Mouse (Mus musculus) left cerebral cortex, postnatal 4 days (tissue): Measurements from ENCODE around the gene Fbxo2. TPM values are rescaled to one million over a fixed set of nuclear protein-coding genes. Genes with fewer than 3 reads are reported as not detected.
"Not testable (repeated sequence)": the region's sequence is repeated elsewhere in the genome, so short reads cannot be mapped to it uniquely, and the experiment has no call there.

Experiments used
- DNase-seq: peaks from one replicate; pipeline ENCODE4 v3.0.0-alpha.2; 2022
- intact Hi-C: fragments of 180-260 bp; cut with DNase I; formaldehyde crosslinking; loops from one replicate; pipeline ENCODE4 v1.15.1; 2025
- total RNA-seq, 2 experiments: library from RNA; stranded (reverse); gene quantifications; 2 replicates each; pipeline ENCODE4 v1.2.3; 2021

The Fbxo2 gene
- 10 to 100 TPM; 10.7 to 13.4 TPM for total RNA-seq

GRCm38 (mm10) chr4:148160436-148161390 is at the start of gene Fbxo2, which contains the start of gene Fbxo44:
Gene Fbxo2 (plus strand): TSS chr4:148160621.
Gene Fbxo44 (minus strand): TSS chr4:148160482.
- peak; percentile 48 for DNase-seq
- intact Hi-C loops, result no loop called here

DNA sequence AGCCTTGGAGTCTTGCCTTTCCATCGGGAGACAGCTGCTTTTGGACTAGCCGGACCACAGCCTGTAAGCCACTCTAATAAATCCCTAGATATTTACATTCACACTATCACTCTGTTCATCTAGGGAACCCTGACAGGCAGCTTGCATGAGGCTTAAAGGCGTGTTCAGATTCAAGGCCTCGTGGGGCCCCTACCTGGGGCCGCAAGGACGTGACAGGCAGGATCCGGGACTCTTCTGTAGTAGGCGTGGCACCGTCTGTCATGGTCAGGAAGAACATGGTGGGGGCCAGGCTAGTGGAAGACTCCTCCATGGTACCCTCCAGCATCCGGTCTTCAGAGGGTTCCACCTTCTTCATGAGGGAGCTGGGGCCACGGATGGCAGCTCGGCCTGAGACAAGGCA is 47.9 kb upstream of the Fbxo2 start:
- no peak for DNase-seq
- intact Hi-C loops, result no loop called here

DNA sequence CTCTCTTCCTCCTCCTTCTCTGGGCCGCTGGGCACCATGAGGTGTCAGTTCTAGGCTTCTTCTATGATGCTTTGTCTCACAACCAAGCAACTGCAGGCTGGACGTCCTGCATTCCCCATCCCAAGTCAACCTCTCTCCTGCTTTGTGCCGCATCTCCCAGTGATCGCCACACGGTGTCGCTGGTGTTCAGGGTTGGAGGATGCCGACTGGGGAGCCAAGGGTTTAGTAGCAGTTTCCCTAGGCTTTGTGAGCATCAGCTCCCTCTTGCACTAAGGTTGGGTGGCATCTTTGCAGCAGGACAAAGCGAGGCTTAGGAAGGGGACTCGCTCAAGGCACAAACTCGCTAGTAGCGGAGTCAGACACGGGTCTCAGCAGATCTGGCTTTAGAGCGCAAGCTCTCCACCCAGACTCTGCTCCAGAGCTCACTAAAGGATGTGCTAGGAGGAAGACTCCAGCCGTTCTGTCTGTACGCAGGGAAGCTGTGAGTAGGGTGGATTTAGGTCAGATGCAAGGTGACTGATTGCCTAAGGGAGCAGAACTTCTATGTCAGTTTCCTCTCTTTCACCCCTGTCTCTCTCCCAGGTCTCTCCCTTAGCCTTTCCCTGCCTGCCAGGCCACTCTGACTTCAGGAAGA is 45.5 kb upstream of the Fbxo2 start:
- peak; percentile 90 for DNase-seq
- intact Hi-C loops, result loop anchor here (2.0 to 5.0 kb wide), 2 partner anchors 37 to 50 kb away; partner anchors contain the start of gene Fbxo6

DNA sequence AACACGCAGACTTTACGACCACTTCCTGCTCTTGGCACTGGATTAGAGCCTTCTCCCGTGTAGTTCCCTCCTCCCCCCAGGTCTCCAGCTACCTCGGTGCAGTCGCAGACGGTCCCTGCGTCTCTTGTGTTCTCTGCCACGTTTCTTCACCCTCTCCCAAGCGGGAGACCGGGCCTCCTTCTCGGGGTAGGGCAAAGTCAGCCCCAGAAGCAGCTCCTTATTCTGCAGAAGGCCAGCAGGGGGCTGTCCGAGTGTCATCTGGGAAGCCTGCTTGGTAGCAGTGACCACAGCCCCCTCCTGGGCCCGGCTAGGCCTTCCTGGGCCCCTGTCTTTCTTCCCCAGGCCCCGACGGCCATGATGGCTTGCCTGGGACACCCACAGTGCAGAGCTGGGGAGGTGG is 45.0 kb upstream of the Fbxo2 start:
- intact Hi-C loops, result loop anchor here (2.0 to 5.0 kb wide), 2 partner anchors 37 to 49 kb away; partner anchors contain the start of gene Fbxo6
- no peak for DNase-seq

- DNase-seq, result no peak
- intact Hi-C loops, result loop anchor here (5.0 kb wide), 1 partner anchor 36 kb away; the partner anchor contains the start of gene Fbxo6
These were observed 43.8 kb upstream of the Fbxo2 start for GRCm38 (mm10) chr4:148116657-148117056.

DNA sequence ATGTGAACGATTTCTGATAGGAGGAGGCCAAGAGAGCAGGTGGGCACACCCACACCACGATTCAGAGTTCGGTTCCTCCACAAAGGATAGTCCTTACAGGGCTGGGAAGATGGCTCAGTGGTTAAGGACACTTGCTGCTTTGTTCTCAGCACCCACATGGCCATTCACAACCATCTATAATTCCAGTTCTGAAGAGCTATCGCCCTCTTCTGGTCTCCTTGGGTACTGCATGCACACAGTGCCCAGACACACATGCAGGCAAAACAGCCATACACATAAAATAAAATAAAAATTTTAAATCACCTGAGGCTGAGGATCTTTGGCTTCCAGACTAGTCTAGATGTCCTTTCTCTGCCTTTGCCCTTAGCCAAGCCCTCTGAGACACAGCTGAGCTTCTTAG is 43.0 kb upstream of the Fbxo2 start:
- DNase-seq, result no peak
- intact Hi-C loops, result loop anchor here (5.0 kb wide), 1 partner anchor 35 kb away; the partner anchor contains the start of gene Fbxo6

- intact Hi-C loops, result loop anchor here (5.0 kb wide), 1 partner anchor 33 kb away; the partner anchor contains the start of gene Fbxo6
- DNase-seq, result not testable (repeated sequence)
These were observed 40.8 kb upstream of the Fbxo2 start for GRCm38 (mm10) chr4:148119578-148119977.

GRCm38 (mm10) chr4:148120555-148120954 is 39.9 kb upstream of the Fbxo2 start:
- intact Hi-C loops, result no loop called here

GRCm38 (mm10) chr4:148121362-148121761 is 39.1 kb upstream of the Fbxo2 start:
- intact Hi-C loops, result no loop called here
- peak; percentile 98 for DNase-seq

More at GRCm38 (mm10) chr4:148120555-148120954, 39.9 kb upstream of the Fbxo2 start:
- peak; percentile 66 for DNase-seq

DNA sequence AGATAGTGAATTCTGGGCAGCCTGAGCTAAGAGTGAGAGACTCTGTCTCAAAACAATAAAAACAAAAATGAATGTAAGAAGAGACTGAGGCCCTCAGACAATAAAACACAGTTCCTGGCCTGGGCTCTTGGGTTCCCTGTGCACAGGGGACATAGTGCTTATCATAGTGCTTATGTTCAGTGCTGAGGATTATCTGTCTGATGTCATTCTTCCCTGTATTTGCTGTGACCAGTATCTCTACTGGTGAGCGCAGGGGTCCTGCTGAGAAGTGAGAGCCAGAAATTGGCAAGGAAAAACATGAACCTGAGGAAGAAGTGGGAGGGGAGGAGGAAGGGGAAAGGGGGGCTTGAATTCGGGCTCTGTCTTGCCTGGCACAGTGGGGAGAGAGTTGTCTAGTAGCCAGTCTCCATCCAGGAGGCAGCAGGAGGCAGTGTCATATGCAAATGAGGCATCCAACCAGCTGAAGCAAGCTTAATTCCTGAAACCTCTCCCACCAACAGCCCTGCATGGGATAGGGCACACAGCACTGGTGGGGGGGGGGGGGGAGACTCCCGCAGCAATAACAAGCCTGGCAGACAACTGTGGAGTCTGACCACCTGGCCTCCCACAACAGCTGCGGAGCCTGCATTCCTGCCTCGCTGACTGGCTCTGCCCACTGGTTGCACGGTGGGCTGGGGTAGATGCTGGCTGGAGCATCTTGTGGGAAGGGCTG is 38.3 kb upstream of the Fbxo2 start:
- peak; percentile 90 for DNase-seq
- intact Hi-C loops, result no loop called here

DNA sequence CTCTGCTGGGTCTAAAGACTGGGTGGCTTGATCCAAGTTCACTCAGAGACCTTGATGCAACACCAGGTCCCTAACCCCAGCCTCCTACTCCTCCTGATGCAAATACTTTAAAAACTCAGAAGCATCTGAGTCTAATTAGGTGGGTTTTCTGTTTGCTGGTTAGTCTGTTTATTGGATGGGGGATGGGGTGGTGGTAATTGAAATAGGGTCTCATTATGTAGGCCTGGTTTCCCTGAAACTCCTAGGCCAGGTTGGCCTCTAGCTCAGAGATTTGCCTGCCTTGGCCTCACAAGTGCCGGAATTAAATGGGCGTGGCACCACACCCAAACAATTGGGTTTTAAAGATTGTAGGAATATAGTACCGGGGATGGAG is 37.7 kb upstream of the Fbxo2 start:
- no peak for DNase-seq
- intact Hi-C loops, result no loop called here

DNA sequence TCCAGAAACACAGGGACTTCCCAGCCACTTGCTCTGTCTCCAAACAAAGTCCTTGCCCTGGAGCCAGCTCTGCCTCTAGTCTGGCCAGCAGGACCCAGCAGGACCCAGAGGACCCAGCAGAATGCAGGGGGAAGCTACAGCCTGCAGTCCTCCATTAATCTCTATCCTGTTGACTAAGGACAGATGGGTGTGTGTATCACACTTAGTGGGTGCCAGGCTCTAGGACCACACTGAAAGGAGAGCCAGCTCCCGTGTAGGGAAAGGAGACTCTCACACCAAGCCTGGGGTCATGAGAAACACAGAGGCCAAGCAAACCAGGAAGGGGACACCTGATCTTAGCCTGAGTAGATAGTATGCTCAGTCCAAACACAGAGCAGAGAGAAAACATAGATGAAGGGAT is 32.2 kb upstream of the Fbxo2 start:
- intact Hi-C loops, result no loop called here
- DNase-seq, result no peak

- DNase-seq, result no peak
- intact Hi-C loops, result no loop called here
These were observed 31.7 kb upstream of the Fbxo2 start for GRCm38 (mm10) chr4:148128672-148129071.

- DNase-seq, result no peak
These were observed 30.3 kb upstream of the Fbxo2 start, which contains the start of gene Mad2l2 for GRCm38 (mm10) chr4:148130133-148130532. Gene Mad2l2 (plus strand): TSS chr4:148130384.

GRCm38 (mm10) chr4:148130561-148131413 is 29.6 kb upstream of the Fbxo2 start, which contains the start of gene Draxin:
Gene Draxin (minus strand): TSS chr4:148130698.
- DNase-seq, result peak; percentile 90
- intact Hi-C loops, result no loop called here

More at GRCm38 (mm10) chr4:148130133-148130532, 30.3 kb upstream of the Fbxo2 start, which contains the start of gene Mad2l2:
- intact Hi-C loops, result no loop called here

DNA sequence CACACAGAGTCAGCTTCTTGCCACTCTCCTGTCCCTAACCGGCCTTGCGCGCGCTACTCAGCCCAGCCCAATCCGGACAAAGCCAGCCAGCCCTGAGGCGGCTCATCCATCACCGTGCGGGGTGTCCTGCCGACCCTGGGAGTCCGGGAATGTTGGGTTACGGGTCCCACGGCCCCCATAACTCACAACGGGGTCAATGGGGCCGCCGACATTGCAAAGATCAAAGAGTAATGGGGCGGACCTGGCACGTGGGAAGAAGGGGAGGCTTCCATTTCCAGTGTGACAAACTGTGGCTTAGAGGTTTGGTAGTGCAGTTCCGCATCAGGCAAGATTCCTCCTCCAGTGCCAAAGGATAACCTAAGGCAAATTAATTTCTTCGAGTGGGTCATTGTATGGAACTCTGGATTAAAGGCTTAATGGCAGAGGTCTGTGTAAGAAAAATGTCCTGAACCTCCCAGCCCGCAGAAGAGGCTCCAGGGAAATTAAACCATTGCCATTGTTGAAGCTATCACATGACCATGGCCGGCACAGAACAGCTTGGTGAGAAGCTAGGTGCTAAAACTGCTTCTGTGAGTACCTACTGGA is 28.8 kb upstream of the Fbxo2 start:
- intact Hi-C loops, result no loop called here
- peak; percentile 53 for DNase-seq

DNA sequence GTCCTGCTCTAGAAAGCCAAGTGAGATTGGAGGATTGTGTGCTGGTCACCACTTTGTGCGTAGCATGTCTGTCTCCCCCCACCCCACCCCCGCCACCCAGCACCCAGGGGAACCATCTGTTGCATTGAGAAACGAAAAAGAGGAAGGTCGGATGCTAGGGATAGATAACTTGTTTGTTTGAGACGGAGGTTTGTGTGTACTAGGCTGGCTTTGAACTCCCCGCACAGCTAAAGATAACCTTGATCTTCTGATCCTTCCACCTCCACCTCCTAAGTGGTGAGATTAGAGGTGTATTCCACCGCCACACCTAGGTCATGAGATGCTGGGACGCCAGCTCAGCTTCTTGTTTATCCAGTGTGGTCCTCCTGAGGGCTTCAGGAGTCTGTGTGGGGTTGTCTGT is 25.4 kb upstream of the Fbxo2 start:
- intact Hi-C loops, result no loop called here
- no peak for DNase-seq

GRCm38 (mm10) chr4:148137503-148137902 is 22.9 kb upstream of the Fbxo2 start:
- intact Hi-C loops, result no loop called here

GRCm38 (mm10) chr4:148139767-148140097 is 20.7 kb upstream of the Fbxo2 start:
- intact Hi-C loops, result no loop called here
- no peak for DNase-seq

More at GRCm38 (mm10) chr4:148137503-148137902, 22.9 kb upstream of the Fbxo2 start:
- peak; percentile 54 for DNase-seq
